Mouse (Mus musculus) embryonic facial prominence, embryonic 10.5 days (tissue): ENCODE measurements around the gene Gm17387. TPM values are rescaled to one million over a fixed set of nuclear protein-coding genes. Genes with fewer than 3 reads are reported as not detected.

ENCODE experiments used
- DNase-seq: peaks from one replicate; pipeline ENCODE4 v3.0.0-alpha.2; 2017; ENCODE audit warnings: low spot score
- H3K27ac ChIP-seq: fragments of 300-500 bp; sonication (generic); replicated peaks from 2 replicates; pipeline ENCODE4 v1.5.1; 2016; ENCODE audit warnings: mild to moderate bottlenecking
- H3K27me3 ChIP-seq: fragments of 300-500 bp; sonication (generic); replicated peaks from 2 replicates; pipeline ENCODE4 v1.6.1; 2016; ENCODE audit warnings: low read depth, mild to moderate bottlenecking; ENCODE audit not compliant: poor library complexity, severe bottlenecking
- H3K36me3 ChIP-seq: fragments of 300-500 bp; sonication (generic); replicated peaks from 2 replicates; pipeline ENCODE4 v1.6.1; 2016; ENCODE audit warnings: mild to moderate bottlenecking, moderate library complexity
- H3K4me1 ChIP-seq: fragments of 300-500 bp; sonication (generic); 2 replicates; pipeline ENCODE4 v1.6.1; 2016
- H3K4me3 ChIP-seq: fragments of 300-500 bp; sonication (generic); 2 replicates; pipeline ENCODE4 v1.5.1; 2016; ENCODE audit warnings: mild to moderate bottlenecking, moderate library complexity
- H3K9me3 ChIP-seq: fragments of 300-500 bp; sonication (generic); 2 replicates; pipeline ENCODE4 v1.6.1; 2016; ENCODE audit warnings: mild to moderate bottlenecking
- WGBS: fragments of 180-500 bp; shearing (Covaris S2); methylation state at CpG from one replicate; pipeline ENCODE4 v1.1.7; 2016; 5-methylcytosine and 5-hydroxymethylcytosine counted together
- polyA plus RNA-seq: library from polyadenylated mRNA; unstranded; fragments of >200 nt; fragmentation: Nextera tagmentation; extraction: Ambion mirVana; gene quantifications from 2 replicates; pipeline ENCODE4 v1.2.1, GENCODE M21; 2016

The Gm17387 gene
- polyA plus RNA-seq, 1 experiment from 2014 or later = not detected

DNA sequence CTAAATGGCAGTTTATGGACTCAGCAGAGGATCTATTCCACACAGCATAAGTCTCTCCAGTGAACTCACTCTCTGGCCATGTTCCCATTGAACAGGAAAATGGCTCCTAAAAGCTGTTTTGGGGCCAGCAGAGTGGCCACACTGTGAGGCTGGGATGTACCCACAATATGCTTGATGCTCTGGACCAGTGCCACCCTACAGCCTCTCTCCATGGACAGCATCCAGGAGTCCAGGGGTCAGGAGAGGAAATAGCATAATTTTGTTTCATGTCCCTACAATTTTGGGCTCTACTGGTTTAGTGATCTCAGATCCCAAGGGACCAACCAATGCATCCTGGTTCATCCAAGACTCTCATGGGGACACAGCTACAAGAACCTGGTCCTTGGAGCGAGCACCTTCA, 28.6 kb downstream of the Gm17387 start:
- peaks cover 26% of the 10 kb centered on the region for H3K36me3 ChIP-seq
- H3K27me3 ChIP-seq = peaks cover 3% of the 10 kb centered on the region; the same call in 1 of the 2 replicates
- H3K27ac ChIP-seq = no peak overlapping the region
- no peak for DNase-seq
- H3K9me3 ChIP-seq = peaks cover 3% of the 10 kb centered on the region; the same call in 1 of the 2 replicates
- H3K4me1 ChIP-seq = peaks cover 22% of the 10 kb centered on the region
- no peak overlapping the region for H3K4me3 ChIP-seq
- 86% methylated on average over 1 of the region's 1 CpGs for WGBS

DNA sequence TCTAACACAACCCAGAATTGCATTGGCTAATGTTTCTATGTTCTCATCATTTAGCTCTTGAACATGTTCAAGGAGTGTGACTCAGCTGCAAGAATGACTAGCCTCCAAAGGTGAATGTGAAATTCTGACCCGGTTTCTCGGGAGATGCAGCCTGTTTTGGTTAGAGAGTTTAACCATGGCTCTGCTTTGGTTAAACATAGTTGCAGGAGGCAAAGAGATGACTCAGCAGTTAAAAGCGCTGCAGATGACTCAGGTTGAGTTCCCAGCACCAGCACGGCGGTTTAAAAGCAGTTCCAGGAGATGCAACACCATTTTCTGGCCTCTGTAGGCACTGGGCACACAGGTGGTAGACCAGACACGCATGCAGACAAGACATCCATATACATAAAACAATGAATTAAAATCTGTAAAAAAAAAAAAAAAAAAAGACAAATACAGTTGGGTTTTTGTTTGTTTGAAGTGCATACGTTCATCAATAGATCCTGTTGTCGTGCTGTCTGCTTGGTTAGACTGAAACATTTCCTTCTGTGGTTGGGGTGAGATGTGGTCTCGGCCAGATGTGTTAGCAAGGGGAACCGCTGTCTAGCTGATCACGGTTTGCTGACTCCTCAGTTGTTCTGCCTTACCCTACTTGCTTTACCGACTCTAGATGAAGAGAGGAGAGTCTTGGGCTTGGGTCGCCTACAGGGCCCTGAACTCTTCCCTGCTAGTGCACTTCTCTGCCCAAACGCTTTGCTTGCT, 29.8 kb downstream of the Gm17387 start:
- 92% methylated on average over 14 of the region's 14 CpGs for WGBS
- H3K4me1 ChIP-seq = peaks cover 24% of the 10 kb centered on the region
- no peak overlapping the region for H3K27ac ChIP-seq
- no peak overlapping the region for H3K4me3 ChIP-seq
- peaks cover 3% of the 10 kb centered on the region; the same call in 1 of the 2 replicates for H3K9me3 ChIP-seq
- no peak for DNase-seq
- peaks cover 3% of the 10 kb centered on the region; the same call in 1 of the 2 replicates for H3K27me3 ChIP-seq
- peaks cover 38% of the 10 kb centered on the region for H3K36me3 ChIP-seq

GRCm38 (mm10) chr7:141059929-141060328, 31.0 kb downstream of the Gm17387 start:
- peaks cover 50% of the 10 kb centered on the region for H3K36me3 ChIP-seq
- peaks cover 24% of the 10 kb centered on the region for H3K4me1 ChIP-seq
- H3K4me3 ChIP-seq = peak overlapping the region; percentile 75
- H3K27me3 ChIP-seq = peaks cover 3% of the 10 kb centered on the region; the same call in 1 of the 2 replicates
- 71% methylated on average over 2 of the region's 2 CpGs for WGBS
- H3K27ac ChIP-seq = peak overlapping the region; percentile 97; the same call in 1 of the 2 replicates
- H3K9me3 ChIP-seq = peaks cover 3% of the 10 kb centered on the region; the same call in 1 of the 2 replicates
- DNase-seq = no peak

DNA sequence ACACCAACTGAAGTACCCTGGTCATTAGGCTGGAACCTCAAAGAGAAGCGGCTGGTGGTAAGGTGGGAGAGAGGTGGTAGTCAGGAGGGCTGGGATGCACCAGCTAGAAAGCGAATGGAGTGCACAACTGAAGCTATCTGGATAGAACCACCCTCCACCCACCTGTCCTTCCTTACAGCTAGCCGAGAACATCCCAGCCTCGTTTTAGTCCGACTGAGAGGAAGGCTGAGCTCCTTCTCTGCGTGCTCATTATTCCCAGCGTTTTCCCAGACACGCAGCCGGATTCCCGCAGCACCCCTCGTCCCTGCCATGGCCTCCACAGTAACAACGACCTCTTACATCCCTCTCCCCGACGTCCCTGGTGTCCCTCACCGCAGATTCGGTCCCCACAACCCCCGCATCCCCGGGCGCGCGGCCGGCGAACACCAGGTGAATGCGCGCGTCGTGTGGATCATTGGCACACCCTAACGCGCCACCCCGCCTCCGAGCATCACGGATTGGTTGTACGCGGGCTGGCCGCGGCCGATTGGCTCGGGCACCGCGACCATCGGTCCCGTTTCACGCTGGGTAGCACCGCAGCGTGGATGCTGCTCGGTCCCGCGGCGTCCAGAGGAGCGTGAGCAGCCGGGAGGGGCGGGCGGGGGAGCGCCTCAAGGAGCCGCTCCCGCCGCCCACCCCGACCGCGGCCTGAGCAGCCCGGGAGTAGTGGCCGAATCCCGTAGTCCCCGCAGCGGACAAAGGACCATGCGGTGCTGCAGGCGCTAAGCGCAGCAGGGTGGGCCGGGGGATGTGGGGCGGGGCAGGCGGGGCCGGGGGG, 31.7 kb downstream of the Gm17387 start, which contains the start of gene B4galnt4:
Gene B4galnt4 (plus strand): TSS at position 679 of the 817 bp plus-strand sequence.
- Histone ChIP-seq H3K27me3 (peaks cover 3% of the 10 kb centered on the region; the same call in 1 of the 2 replicates), H3K9me3 (peaks cover 3% of the 10 kb centered on the region; the same call in 1 of the 2 replicates), H3K4me1 (peaks cover 24% of the 10 kb centered on the region), H3K4me3 (peak within 1 kb of the TSS; percentile 75), H3K36me3 (peaks cover 56% of the 10 kb centered on the region), H3K27ac (peak within 1 kb of the TSS; percentile 97)
- DNase-seq = peak; percentile 93
- 1% methylated on average over 72 of the region's 72 CpGs for WGBS

DNA sequence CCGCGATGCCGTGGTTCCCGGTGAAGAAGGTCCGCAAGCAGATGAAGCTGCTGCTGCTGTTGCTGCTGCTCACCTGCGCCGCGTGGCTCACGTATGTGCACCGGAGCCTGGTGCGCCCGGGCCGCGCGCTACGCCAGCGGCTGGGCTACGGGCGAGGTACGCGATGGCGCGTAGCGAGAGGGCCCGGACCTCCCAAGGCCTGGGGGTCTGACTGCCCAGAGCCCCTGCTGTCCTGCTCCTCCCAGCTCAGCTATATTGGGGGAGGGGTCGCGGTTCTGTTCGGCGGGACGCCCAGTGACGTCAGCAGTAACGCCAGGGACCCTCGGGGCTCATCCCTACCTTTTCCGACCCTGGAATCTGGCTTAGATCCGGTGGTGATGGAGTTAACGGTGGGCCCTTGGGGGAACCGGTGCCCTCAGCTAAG, 32.4 kb downstream of the Gm17387 start:
- H3K4me3 ChIP-seq = peak overlapping the region; percentile 75

GRCm38 (mm10) chr7:141062525-141062924, 33.6 kb downstream of the Gm17387 start:
- Histone ChIP-seq H3K36me3 (peaks cover 58% of the 10 kb centered on the region), H3K27ac (no peak overlapping the region), H3K4me3 (no peak overlapping the region), H3K9me3 (no peaks in the 10 kb centered on the region), H3K27me3 (peaks cover 3% of the 10 kb centered on the region; the same call in 1 of the 2 replicates), H3K4me1 (peaks cover 24% of the 10 kb centered on the region)
- 92% methylated on average over 7 of the region's 7 CpGs for WGBS
- DNase-seq = no peak

More for the DNA sequence above, 32.4 kb downstream of the Gm17387 start:
- Histone ChIP-seq H3K27me3 (peaks cover 3% of the 10 kb centered on the region; the same call in 1 of the 2 replicates), H3K27ac (peak overlapping the region; percentile 97), H3K9me3 (no peaks in the 10 kb centered on the region), H3K4me1 (peaks cover 24% of the 10 kb centered on the region), H3K36me3 (peaks cover 56% of the 10 kb centered on the region)
- DNase-seq = peak; percentile 76
- WGBS = under 1% methylated on average over 37 of the region's 37 CpGs

- Histone ChIP-seq H3K27me3 (peaks cover 4% of the 10 kb centered on the region; the same call in 1 of the 2 replicates), H3K4me3 (no peak overlapping the region), H3K36me3 (peaks cover 62% of the 10 kb centered on the region), H3K9me3 (no peaks in the 10 kb centered on the region), H3K4me1 (peaks cover 24% of the 10 kb centered on the region), H3K27ac (no peak overlapping the region)
- no peak for DNase-seq
- 89% methylated on average over 3 of the region's 3 CpGs for WGBS
Observed at GRCm38 (mm10) chr7:141063353-141063752, 34.4 kb downstream of the Gm17387 start.

GRCm38 (mm10) chr7:141064175-141064574, 35.2 kb downstream of the Gm17387 start:
- peaks cover 10% of the 10 kb centered on the region for H3K27me3 ChIP-seq
- WGBS = 87% methylated on average over 7 of the region's 7 CpGs
- H3K36me3 ChIP-seq = peaks cover 65% of the 10 kb centered on the region
- no peak for DNase-seq
- no peak overlapping the region for H3K27ac ChIP-seq
- H3K4me1 ChIP-seq = peaks cover 24% of the 10 kb centered on the region
- no peaks in the 10 kb centered on the region for H3K9me3 ChIP-seq
- no peak overlapping the region; the same call in 1 of the 2 replicates for H3K4me3 ChIP-seq

DNA sequence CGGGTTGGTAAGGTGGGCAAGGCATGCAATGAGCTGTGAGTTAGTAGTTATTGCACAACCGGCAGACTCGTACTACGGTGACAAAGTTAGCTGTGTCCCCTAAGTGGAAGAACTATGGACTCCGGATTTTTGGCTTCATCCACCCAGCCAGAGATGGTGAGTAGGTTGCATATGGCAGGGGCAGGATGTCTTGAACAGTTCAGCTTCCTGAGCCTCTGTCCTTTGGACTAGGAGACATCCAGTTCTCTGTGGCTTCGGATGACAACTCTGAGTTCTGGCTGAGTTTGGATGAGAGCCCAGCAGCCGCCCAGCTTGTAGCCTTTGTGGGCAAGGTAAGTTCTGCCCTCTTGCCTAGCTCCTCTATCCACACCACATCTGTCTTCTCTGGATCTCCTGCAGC, 35.6 kb downstream of the Gm17387 start:
- no peaks in the 10 kb centered on the region for H3K9me3 ChIP-seq
- H3K27me3 ChIP-seq = peaks cover 12% of the 10 kb centered on the region
- H3K4me3 ChIP-seq = no peak overlapping the region; the same call in 1 of the 2 replicates
- DNase-seq = no peak
- H3K36me3 ChIP-seq = peaks cover 65% of the 10 kb centered on the region
- 95% methylated on average over 7 of the region's 7 CpGs for WGBS
- peaks cover 25% of the 10 kb centered on the region for H3K4me1 ChIP-seq
- no peak overlapping the region for H3K27ac ChIP-seq

DNA sequence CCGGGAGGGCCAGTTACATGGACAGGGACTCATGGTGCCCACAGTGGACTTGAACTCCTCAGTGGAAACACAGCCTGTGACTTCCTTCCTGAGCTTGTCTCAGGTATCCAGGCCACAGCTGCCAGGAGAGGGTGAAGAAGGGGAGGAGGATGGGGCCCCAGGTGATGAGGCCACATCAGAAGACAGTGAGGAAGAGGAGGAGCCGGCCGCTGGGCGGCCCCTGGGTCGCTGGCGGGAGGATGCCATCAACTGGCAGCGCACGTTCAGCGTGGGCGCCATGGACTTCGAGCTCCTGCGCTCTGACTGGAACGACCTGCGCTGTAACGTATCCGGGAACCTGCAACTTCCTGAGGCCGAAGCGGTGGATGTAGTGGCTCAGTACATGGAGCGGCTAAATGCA, 39.4 kb downstream of the Gm17387 start:
- H3K36me3 ChIP-seq = peaks cover 56% of the 10 kb centered on the region
- H3K4me3 ChIP-seq = no peak overlapping the region
- WGBS = 83% methylated on average over 19 of the region's 19 CpGs
- H3K9me3 ChIP-seq = no peaks in the 10 kb centered on the region
- H3K27me3 ChIP-seq = peaks cover 31% of the 10 kb centered on the region
- H3K4me1 ChIP-seq = peaks cover 26% of the 10 kb centered on the region
- H3K27ac ChIP-seq = no peak overlapping the region
- no peak for DNase-seq

DNA sequence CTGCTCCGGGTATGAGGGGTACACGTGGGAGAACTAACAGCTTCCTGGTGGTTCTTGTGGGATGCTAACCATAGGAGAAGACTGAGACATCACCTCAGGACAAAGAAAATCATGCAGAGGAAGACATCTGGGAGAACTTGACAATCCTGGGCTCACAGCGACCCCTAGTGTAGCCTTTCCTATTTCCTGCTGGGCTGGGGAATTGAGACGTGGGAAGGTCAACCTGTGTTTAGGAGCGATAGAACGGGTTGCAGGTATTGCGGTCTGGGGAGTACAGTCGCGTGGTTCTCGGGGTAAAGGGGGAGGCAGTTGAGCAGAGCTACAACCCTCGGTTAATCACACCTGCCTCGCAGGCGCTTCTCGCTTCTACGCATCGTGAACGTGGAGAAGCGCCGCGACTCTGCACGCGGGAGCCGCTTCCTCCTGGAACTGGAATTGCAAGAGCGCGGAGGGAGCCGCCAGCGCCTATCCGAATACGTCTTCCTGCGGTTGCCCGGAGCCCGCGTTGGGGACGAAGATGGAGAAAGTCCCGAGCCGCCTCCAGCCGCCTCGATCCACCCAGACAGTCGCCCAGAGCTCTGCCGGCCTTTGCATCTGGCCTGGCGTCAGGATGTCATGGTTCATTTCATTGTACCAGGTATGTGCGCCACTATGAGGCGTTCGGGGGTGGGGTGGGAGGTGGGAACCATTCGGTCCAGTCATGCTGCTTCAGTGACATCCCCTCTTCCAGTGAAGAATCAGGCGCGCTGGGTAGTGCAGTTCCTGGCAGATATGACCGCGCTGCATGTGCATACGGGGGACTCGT, 41.3 kb downstream of the Gm17387 start:
- 1% methylated on average over 51 of the region's 51 CpGs for WGBS
- peaks cover 37% of the 10 kb centered on the region for H3K36me3 ChIP-seq
- peak; percentile 84 for DNase-seq
- peak overlapping the region; percentile 57 for H3K4me3 ChIP-seq
- peaks cover 26% of the 10 kb centered on the region for H3K4me1 ChIP-seq
- peaks cover 31% of the 10 kb centered on the region for H3K27me3 ChIP-seq
- H3K27ac ChIP-seq = peak overlapping the region; percentile 76
- no peaks in the 10 kb centered on the region for H3K9me3 ChIP-seq
